Mouse (Mus musculus) left cerebral cortex, adult 11 months (tissue): ENCODE data around the gene Lrrc8b.

Experiments
- DNase-seq: peaks from one replicate; pipeline ENCODE4 v3.0.0; 2022; ENCODE audit warnings: low spot score

The Lrrc8b gene

DNA sequence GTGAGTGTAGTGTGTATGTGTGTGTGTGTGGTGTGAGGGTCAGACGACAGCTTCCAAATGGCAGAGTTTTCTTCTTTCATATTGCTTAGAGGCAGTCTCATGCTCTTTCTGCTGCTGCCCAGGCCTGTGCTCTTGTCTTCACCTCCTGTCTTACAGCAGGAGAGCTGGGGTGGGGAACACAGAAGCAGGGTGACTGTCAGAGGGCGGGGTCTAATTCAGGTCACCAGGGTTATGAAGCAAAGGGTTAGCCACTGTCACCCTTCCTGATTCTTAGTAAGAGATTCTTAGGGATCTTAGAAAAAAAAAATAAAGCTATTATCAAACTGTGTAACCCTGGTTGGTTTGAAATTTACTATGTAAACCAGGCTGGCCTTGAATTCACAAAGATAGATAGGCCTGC is 10.0 kb downstream of the Lrrc8b start:
- no peak for DNase-seq

- DNase-seq, result no peak
Measured at GRCm38 (mm10) chr5:105427326-105427725, 11.8 kb downstream of the Lrrc8b start.

- DNase-seq, result no peak
Measured at GRCm38 (mm10) chr5:105428265-105428974, 12.8 kb downstream of the Lrrc8b start.

DNA sequence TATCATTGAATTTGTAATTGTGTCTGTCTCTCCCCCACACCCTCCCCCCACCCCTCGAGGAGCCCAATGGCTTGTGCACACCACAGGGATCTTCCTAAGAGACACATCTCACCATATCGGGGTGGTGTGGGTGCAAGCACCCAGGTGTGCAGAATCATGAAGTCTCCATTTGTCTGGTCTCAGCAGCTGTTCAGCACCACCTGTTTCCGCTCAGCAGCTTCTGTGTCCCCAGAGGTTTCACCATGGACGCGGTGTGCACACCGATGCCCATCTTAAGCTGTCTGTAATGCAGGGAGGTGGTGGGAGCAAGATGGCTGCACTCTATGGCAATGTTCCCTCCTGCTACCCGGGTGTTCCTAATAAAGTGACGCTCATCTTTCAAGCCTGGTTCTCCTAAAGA is 14.6 kb downstream of the Lrrc8b start:
- DNase-seq, result no peak

DNA sequence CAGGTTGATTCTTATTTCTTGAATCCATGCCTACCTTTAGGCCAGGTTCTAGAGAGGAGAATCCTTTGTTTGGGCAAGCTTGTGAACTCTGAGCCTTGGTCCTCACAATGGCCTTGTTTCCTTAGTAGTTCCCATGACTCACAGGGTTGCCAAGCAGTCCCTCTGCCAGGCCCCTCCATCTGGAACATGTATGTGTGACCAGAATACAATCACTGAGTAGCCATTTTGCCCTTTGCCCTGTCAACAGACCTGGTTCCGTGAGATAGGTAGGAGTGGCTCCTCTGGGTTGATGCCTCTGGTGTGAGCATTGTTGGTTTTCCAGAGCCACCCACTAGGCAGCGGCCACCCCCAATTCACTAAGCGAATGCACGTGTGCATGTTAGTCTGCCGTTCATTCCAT is 24.0 kb downstream of the Lrrc8b start:
- DNase-seq, result no peak

DNA sequence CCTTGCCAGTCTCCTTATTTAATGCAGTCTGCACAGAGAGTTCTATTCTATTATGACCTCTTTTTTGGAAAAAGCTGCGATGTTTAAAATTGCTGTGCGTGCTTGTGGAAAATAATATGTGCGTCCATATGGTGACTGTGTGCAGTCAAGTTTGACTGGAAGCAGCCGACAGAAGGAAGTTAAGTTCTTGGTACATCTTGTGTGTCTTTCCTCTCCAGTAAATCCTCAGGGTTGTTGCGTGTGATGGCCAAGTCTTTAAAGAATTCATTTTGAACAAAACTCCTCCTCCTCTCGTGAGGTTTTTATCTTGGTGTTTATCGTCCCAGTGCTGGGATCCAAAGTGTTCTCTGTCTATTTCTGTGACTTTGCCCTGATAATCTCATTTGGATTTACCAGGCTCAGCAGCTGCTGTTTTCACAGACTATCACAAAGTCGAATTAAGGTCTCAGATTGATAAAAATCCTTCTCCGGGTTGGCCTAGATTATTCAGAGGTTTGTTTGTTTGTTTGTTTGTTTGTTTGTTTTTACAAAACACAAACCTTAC is 25.5 kb downstream of the Lrrc8b start:
- no peak for DNase-seq

GRCm38 (mm10) chr5:105442212-105443000 is 26.8 kb downstream of the Lrrc8b start:
- no peak for DNase-seq

DNA sequence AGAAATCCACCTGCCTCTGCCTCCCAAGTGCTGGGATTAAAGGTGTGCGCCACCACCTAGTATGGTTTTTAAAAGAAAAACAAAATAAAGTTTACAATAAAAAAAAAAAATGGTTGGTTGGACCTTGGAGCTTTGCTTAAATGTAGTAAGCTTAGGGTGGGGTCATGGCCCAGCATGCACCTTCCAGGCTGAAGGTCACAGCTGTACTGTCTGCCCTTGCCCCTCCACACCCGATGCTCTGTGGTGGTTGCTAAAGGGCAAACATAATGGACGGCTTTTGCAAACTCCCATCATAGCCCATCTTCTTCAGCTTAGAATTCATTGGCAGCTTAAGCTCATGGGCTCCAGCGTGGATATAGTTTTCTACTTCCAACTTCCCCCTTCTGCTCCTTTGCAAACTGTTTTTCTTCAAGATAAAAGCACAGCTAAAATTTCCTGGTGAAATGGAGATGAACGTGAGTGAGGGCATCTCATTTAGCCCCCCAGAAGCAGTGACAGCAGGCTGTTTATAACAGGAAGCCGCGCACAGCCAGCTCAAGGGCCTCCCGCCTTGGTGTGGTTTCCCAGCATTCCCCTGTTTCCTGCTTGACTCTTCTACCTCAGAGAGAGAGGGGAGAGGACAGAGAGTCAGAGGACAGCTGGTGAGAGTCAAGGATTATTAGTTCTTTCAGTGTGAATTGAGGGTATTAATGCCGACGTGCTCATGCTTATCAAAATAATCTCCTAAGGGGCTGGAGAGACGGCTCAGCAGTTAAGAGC is 27.7 kb downstream of the Lrrc8b start:
- no peak for DNase-seq

DNA sequence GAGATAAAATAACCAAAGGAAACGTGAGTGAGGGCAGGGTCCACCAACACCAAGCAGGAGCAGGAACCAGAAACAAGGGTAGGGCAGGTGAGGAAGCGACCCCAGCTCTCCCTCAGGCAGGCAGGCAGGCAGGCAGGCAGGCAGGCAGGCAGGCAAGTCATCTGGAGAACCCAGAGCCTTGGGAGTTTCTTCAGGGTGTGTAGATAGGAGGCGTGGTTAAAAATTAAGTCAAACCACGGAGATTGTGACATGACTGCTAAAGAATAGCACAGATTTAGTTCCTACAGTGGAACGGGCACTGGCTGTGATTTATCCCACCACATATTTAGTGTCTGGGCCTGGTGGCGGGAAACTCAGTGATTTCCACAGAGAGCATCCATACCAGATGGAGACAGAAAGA is 30.1 kb downstream of the Lrrc8b start:
- no peak for DNase-seq

GRCm38 (mm10) chr5:105454105-105454504 is 38.5 kb downstream of the Lrrc8b start:
- DNase-seq, result no peak

DNA sequence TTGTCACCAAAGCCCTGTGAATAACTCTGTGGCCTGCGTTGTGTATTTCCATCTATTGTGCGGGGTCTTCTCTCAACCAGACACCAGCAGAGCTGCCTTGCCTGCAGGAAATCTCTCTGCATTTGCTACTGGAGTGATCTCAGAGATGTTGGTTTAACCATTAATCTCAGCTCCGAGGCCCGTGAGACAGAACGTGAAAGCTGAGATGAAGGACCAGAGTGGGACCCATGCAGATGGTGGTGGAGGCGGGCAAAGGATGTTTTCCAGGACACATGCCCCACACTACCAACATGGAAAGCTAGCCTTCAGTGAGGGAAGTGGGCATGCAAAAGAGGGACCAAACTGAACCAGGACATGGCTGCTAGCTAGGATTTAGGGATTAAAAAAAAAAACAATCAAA is 43.5 kb downstream of the Lrrc8b start:
- DNase-seq, result no peak

GRCm38 (mm10) chr5:105460551-105460950 is 45.0 kb downstream of the Lrrc8b start:
- DNase-seq, result no peak

- DNase-seq, result no peak
Measured at GRCm38 (mm10) chr5:105461076-105461475, 45.5 kb downstream of the Lrrc8b start.

GRCm38 (mm10) chr5:105464671-105465070 is 49.1 kb downstream of the Lrrc8b start:
- no peak for DNase-seq

GRCm38 (mm10) chr5:105465550-105465949 is 50.0 kb downstream of the Lrrc8b start:
- no peak for DNase-seq

- peak; percentile 63 for DNase-seq
Measured at GRCm38 (mm10) chr5:105466471-105466902, 50.9 kb downstream of the Lrrc8b start.

- peak; percentile 68 for DNase-seq
Measured at GRCm38 (mm10) chr5:105467271-105467670, 51.7 kb downstream of the Lrrc8b start.

- no peak for DNase-seq
Measured at GRCm38 (mm10) chr5:105472983-105473705, 57.6 kb downstream of the Lrrc8b start.

DNA sequence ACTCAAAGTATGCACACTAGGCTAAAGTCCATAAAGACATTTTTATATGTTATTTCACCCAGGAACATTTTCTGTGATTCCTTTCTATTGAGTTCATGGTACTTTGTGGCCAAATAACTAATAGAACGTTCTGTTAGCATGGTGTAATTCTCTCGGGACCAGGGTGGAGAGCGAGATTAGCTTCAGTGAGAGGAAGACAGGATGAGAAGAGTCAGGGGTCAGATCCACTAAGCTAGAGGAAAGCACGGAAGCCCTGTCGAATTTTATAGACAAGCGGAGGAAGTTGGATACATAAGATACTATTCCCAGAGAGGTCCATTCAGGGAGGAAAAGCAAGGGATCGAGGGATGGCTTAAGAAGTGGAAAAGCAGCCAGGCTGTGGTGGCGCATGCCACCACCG is 62.0 kb downstream of the Lrrc8b start:
- DNase-seq, result no peak

DNA sequence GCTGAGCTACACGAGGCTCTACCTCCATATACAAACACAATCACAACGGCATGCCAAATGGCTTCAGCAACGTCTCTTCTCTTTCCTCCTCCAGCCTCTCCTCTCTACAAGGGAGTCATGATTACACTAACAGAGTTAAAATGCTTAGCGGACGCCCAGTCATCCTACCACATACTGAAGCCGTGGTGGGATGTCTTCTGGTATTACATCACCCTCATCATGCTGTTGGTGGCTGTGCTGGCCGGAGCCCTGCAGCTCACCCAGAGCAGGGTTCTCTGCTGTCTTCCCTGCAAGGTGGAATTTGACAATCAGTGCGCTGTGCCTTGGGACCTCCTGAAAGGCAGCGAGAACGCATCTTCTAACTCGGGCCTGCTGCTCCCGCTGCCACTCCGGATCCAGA is 64.1 kb downstream of the Lrrc8b start:
- no peak for DNase-seq

DNA sequence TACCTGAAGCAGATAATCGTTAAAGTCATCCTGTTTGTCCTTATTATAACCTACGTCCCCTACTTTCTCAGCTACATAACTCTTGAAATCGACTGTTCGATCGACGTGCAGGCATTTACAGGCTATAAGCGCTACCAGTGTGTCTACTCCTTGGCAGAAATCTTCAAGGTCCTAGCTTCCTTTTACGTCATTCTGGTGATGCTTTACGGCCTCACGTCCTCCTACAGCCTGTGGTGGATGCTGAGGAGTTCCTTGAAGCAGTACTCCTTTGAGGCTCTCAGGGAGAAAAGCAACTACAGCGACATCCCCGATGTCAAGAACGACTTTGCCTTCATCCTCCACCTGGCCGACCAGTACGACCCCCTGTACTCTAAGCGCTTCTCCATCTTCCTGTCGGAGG is 65.0 kb downstream of the Lrrc8b start:
- DNase-seq, result no peak

DNA sequence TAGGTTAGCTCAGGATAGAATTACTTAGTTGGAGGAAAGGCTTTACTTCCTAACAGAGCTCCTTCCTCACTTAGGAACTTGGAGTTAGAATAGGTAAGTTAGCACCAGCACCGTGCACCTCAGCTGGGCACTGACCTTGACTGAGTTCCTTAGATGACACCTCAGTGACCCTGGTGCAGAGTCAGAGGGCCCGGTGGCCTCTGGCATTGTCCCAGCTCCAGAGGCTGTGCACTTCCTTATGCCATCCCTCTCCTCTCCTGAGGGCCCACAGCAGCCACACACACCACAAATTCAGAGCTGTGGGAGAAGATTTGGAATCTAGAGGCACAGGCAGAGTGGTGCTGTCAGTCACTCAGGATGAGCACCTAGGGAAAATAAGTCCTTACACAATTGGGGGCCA is 68.1 kb downstream of the Lrrc8b start:
- DNase-seq, result no peak
